Mouse (Mus musculus) mouse embryonic stem cell (cell line): Measurements from ENCODE around the gene Hist1h2af.

Experiments
- in situ Hi-C, 2 experiments: fragments of 300-500 bp; cut with MboI; formaldehyde crosslinking; loops; 1 replicate in 1 of 2; 3 replicates in 1 of 2; pipeline ENCODE4 v1.14.3; 2019 to 2020; ENCODE audit warnings: low sequenced_read_pairs in 2 of 2, low pct_unique_long_range_greater_than_20kb in 1 of 2, mixed read lengths in 1 of 2; ENCODE audit not compliant: unreplicated experiment in 1 of 2

Hist1h2af gene

GRCm38 (mm10) chr13:23582219-23583056, 48.7 kb downstream of the Hist1h2af start:
- in situ Hi-C loops, result no loop called here

DNA sequence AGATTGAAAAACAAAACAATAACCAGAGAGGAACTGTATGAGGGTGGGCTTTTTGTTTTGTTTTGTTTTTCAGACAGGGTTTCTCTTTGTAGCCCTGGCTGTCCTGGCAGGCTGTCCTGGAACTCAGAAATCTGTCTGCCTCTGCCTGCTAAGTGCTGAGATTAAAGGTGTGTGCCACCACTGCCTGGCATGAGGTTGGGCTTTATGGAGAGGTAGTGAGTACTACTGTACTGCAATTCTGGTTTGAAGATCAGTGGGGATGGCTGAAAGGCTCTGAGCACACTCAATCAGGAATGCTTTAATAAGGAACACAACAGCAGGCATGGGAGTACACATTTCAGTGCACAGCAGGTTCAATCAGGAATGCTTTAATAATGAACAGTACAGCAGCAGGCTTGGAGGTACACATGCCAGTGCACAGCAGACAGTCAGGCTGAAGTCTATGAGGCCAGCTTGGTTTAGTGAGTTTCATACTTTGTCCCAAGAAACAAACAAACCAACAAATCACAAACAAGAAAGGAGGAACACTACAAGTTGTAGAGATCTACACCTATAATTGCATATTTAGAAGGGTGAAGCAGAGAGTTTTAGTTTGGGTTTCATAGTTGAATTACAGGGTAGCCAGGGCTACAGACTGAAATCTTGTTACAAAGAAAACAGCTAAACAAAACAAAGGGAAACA, 49.8 kb downstream of the Hist1h2af start:
- in situ Hi-C loops, result no loop called here
